Mouse (Mus musculus) spleen, adult 2 months (tissue): ENCODE data around the gene Lsm7.

Experiments
- CTCF ChIP-seq: fragments of 200-500 bp; IDR thresholded peaks from 2 replicates; pipeline ENCODE4 v1.5.1; 2011; ENCODE audit warnings: mild to moderate bottlenecking, inconsistent platforms; ENCODE audit not compliant: insufficient read depth, insufficient read length, insufficient replicate concordance; ENCODE audit errors: extremely low read depth
- POLR2A ChIP-seq: fragments of 200-500 bp; IDR thresholded peaks from 2 replicates; pipeline ENCODE4 v1.6.1; 2011; ENCODE audit warnings: low read depth, low read length, inconsistent platforms

DNA sequence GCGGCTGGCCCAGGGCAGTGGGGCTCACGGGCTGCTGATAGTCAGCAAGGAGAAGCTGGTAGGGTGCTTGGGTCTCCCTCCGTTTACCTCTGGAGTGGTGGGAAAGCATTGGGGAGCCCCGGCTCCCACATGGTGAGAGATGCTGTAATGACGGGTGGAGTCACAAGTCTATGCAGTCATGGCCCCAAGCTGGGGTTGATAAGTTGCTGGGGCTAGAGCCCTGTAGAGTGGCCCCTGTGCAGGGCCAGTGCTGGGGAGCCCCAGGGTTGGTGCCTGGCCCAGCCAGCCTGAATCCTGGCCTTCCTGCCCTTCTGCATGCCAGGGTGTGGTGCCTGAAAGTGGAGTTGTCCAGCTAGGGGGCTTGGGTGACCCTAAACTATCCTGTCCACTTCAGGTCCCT, 7.3 kb upstream of the Lsm7 start:
- no peak for TF ChIP-seq CTCF
- no peak for TF ChIP-seq POLR2A
